Mouse (Mus musculus) heart, postnatal 25 days (tissue): ENCODE data around the gene Ercc1. TPM values are rescaled to one million over a fixed set of nuclear protein-coding genes. Genes with fewer than 3 reads are reported as not detected.

ENCODE experiments used
- DNase-seq: peaks from one replicate; pipeline ENCODE4 v3.0.0; 2022; ENCODE audit warnings: low spot score
- intact Hi-C: fragments of 180-260 bp; cut with DNase I; formaldehyde crosslinking; loops from one replicate; pipeline ENCODE4 v1.15.1; 2025
- total RNA-seq, 2 experiments: library from RNA; stranded (reverse); gene quantifications; 2 replicates each; pipeline ENCODE4 v1.2.3; 2021

Gene Ercc1
- total RNA-seq, 2 experiments from 2014 or later: 40.7 to 45.1 TPM

- intact Hi-C loops: no loop called here
- DNase-seq: no peak
Observed at GRCm38 (mm10) chr7:19331910-19332309, 12.7 kb upstream of the Ercc1 start.

GRCm38 (mm10) chr7:19332709-19333352 lies 11.7 kb upstream of the Ercc1 start:
- intact Hi-C loops: no loop called here

DNA sequence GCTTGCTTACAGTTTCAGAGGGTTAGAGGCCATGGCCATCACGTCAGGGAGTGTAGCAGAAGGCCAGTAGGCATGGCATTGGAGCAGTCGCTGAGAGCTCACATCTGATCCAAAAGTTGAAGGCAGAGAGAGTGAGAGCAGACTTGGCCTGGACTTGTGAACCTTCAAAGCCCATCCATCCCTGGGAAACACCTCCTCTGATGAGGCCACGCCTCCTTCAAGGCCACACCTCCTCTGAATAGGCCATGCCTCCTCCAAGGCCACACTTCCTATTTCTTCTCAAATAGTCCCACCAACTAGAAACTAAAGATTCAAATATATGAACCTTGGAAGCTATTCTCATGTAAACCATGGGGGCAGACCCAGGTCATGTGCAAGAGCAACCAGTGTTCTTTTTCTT lies 9.0 kb upstream of the Ercc1 start:
- intact Hi-C loops: no loop called here
- no peak for DNase-seq

More at GRCm38 (mm10) chr7:19332709-19333352, 11.7 kb upstream of the Ercc1 start:
- peak; percentile 74 for DNase-seq

GRCm38 (mm10) chr7:19337122-19337521 lies 7.5 kb upstream of the Ercc1 start:
- intact Hi-C loops: no loop called here
- DNase-seq: no peak

- intact Hi-C loops: no loop called here
Observed at GRCm38 (mm10) chr7:19338060-19338459, 6.5 kb upstream of the Ercc1 start.

DNA sequence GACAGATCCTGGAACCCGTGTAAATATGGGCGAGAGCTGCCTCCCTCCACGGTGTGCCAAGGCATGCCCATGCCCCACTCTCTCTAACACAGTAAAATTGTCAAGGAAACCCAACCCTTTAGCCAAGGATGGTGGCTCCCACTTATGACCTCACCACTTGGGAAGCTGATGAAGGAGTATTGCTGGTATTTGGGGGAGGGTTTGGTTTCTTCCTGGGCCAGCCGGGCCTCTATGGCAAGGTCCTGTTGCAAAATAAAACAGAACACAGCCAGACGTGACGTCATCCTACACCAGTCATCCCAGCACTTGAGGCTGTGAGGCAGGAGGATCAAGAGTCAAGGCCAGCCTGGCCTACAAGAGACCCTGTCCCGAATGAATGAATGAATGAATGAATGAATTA lies 6.0 kb upstream of the Ercc1 start:
- DNase-seq: no peak
- intact Hi-C loops: no loop called here

More at GRCm38 (mm10) chr7:19338060-19338459, 6.5 kb upstream of the Ercc1 start:
- no peak for DNase-seq

GRCm38 (mm10) chr7:19341250-19341649 lies 3.3 kb upstream of the Ercc1 start:
- no peak for DNase-seq
- intact Hi-C loops: loop anchor here (5.0 kb wide), 1 partner anchor 164 kb away; the partner anchor contains the start of gene Eml2

- DNase-seq: peak; percentile 56
- intact Hi-C loops: loop anchor here (2.0 to 5.0 kb wide), 2 partner anchors 103 to 165 kb away; partner anchors contain the start of gene Eml2
Observed at GRCm38 (mm10) chr7:19341761-19342409, 2.7 kb upstream of the Ercc1 start.

GRCm38 (mm10) chr7:19342481-19343027 lies 2.0 kb upstream of the Ercc1 start:
- DNase-seq: peak; percentile 76
- intact Hi-C loops: loop anchor here (1.0 to 5.0 kb wide), 3 partner anchors 42 to 165 kb away; partner anchors contain the start of gene Eml2

- intact Hi-C loops: loop anchor here (1.0 to 5.0 kb wide), 3 partner anchors 43 to 166 kb away; partner anchors contain the start of gene Eml2
Observed at GRCm38 (mm10) chr7:19343210-19343808, 1.3 kb upstream of the Ercc1 start.

GRCm38 (mm10) chr7:19344938-19345471 lies 427 bp downstream of the Ercc1 start:
- peak; percentile 89 for DNase-seq
- intact Hi-C loops: loop anchor here (5.0 kb wide), 2 partner anchors 168 to 188 kb away; partner anchors contain the start of gene Eml2

More at GRCm38 (mm10) chr7:19343210-19343808, 1.3 kb upstream of the Ercc1 start:
- DNase-seq: no peak

GRCm38 (mm10) chr7:19349188-19349915 lies 4.8 kb downstream of the Ercc1 start:
- intact Hi-C loops: loop anchor here (5.0 kb wide), 1 partner anchor 192 kb away; no protein-coding TSS in a partner anchor
- no peak for DNase-seq

DNA sequence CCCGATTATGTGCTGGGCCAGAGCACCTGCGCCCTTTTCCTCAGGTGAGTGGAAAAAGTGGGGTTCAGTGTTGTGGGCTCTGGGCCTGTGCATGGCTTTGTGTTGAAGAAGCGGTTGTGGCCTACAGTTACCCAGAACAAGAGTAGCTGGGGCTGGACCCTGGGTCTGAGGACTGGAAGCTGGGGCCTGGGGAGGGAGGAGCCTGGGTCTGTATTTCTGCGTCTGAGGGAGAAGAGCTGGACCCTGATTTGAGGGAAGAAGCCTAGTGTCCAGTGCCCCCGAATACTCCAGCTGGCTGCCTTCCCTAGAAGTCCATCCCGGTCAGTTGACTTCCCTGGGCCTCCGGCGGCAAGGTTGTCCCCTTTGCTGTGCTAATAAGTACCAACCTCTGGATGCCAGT lies 5.6 kb downstream of the Ercc1 start:
- DNase-seq: no peak
- intact Hi-C loops: no loop called here

- intact Hi-C loops: no loop called here
- no peak for DNase-seq
Observed at GRCm38 (mm10) chr7:19354991-19355390, 10.4 kb downstream of the Ercc1 start.

DNA sequence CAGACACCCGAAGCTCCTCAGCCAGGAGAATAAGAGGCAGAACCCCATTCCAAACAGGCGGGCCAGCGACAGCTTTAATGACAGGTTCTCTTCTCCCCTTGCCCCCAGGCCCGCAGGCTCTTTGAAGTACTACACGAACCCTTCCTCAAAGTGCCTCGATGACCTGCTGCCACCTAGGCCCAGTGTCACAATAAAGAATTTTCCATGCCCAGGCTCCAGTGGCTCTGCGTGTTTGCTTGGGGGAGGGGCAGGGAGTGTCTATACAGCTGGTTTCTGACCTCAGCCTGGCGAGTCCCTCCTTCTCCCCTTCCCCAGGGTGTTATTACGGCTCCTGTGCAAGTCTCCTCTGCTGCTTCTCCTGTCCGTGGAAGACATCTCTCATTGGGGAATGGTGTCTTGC lies 11.7 kb downstream of the Ercc1 start:
- intact Hi-C loops: no loop called here
- no peak for DNase-seq

GRCm38 (mm10) chr7:19357381-19358375 lies 13.1 kb downstream of the Ercc1 start:
- intact Hi-C loops: no loop called here
- no peak for DNase-seq

DNA sequence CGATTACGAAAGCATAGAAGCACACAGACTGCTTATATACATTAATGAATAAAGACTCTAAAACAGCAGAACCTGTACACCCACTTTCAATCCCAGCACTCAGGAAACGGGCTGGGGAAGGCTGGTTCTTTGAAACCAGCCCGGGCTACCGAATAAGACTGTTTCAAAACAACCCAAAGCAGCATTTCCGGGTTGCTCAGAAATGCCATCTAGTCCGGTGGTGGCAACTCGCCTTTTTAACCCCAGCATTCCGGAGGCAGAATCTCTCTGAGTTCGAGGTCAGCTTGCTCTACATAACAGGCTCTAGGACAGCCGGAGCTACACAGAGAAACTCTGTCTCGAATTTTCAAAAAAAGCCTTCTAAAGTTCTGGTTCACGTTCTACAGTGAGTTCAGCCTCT lies 14.1 kb downstream of the Ercc1 start:
- intact Hi-C loops: no loop called here
- DNase-seq: no peak

- intact Hi-C loops: no loop called here
- DNase-seq: peak; percentile 77
Observed at GRCm38 (mm10) chr7:19359299-19359891, 14.8 kb downstream of the Ercc1 start, which contains the start of the genes Cd3eap and Ppp1r13l. Cd3eap (minus strand) TSS chr7:19359483. Ppp1r13l (plus strand) TSS chr7:19359749.
